Mouse (Mus musculus): Measurements from ENCODE around the gene Vps13c.

DNA sequence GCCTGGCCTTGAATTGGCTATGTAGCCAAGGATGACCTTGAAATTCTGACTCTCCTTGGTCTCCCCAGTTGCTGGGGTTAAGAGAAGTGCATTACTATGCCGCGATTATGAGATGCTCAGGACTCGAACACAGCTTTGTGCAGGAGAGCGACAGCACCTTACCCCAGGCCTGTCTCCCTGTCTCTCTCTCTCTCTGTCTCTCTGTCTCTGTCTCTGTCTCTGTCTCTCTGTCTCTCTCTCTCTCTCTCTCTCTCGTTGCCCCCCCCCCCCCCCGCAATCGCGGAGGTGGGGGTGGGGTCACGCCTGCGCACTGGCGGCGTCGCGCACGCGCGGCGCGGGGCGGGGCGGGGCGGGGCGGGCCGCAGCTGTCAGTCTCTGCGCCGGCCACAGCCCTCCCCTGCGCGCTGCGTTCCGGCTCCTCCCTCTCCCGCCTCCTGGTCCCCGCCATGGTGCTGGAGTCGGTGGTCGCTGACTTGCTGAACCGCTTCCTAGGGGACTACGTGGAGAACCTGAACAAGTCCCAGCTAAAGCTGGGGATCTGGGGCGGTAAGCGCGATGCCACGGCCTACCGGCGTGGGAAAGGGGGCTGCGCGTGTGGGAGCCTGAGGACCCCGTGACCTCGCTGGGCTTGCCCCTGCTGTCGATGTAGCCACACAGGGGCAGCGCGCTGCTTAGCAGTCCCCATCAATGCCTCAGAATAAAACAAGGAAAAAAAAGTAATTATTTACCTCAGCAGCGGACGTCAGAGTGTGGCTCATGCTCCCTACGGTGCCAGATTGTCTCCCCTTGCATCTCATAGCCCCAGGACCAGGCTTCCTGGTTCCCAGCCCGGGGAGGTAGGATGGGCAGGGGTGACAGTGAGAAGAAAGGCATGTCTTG is at the start of gene Vps13c:
- TF ChIP-seq POLR2A (IDR thresholded peaks at IDR 0.05; ENCODE audit: low read depth, low read length) = no peak
- no peak for TF ChIP-seq CTCF (IDR thresholded peaks at IDR 0.05; ENCODE audit: extremely low read depth, insufficient read depth, insufficient read length, insufficient replicate concordance)
